Mouse (Mus musculus): Measurements from ENCODE around the gene Padi4.

- TF ChIP-seq POLR2A (IDR thresholded peaks at IDR 0.05; ENCODE audit: low read depth, low read length) (no peak), CTCF (IDR thresholded peaks at IDR 0.05; ENCODE audit: extremely low read depth, insufficient read length, insufficient replicate concordance, low read depth, low read length) (no peak)
These were observed 35.1 kb upstream of the Padi4 start for GRCm38 (mm10) chr4:140809118-140809517.
